Mouse (Mus musculus) stomach, postnatal 0 days (tissue): ENCODE data around the gene Snx1.

ENCODE experiments used
- CTCF ChIP-seq: IDR thresholded peaks from 2 replicates; pipeline ENCODE4 v1.5.1; 2016; ENCODE audit warnings: antibody characterized with exemption, low read depth, mild to moderate bottlenecking, moderate library complexity
- EP300 ChIP-seq: optimal IDR thresholded peaks from 2 replicates; pipeline ENCODE3; 2016; ENCODE audit warnings: antibody characterized with exemption

DNA sequence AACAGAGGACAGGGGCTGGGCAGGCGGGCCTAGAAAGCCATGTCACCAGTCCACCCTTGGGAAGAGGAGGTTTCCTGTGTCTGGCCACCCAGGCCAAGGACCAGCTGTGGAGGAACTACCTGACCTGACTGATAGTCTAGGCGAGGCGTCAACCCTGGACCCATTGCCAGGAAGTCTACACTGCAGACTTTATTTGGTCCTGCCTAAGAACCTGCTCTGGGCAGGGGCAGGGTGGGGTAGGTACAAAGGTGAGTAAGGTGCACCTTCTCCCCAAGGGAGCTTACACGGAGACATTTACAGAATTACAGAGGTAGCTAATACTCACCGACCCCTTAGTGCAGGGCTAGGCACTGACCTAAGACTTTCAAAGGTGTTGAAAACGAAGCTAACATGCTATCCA lies 27.2 kb upstream of the Snx1 start:
- TF ChIP-seq EP300 = no peak
- TF ChIP-seq CTCF = no peak
